Mouse (Mus musculus) CH12.LX (cell line): Measurements from ENCODE around the gene Ablim1.

Experiments
- CTCF ChIP-seq, 2 experiments: IDR thresholded peaks in 1 of 2; conservative IDR thresholded peaks in 1 of 2; 2 replicates each; pipeline ENCODE4 v1.5.1; 2011 to 2012; ENCODE audit warnings: low read depth in 2 of 2, low read length in 2 of 2, improper control_type of control experiment in 1 of 2, inconsistent platforms in 1 of 2, mild to moderate bottlenecking in 1 of 2, moderate library complexity in 1 of 2
- EP300 ChIP-seq: IDR thresholded peaks from 2 replicates; pipeline ENCODE4 v1.6.1; 2011; ENCODE audit warnings: low read length, improper control_type of control experiment
- MAX ChIP-seq: IDR thresholded peaks from 2 replicates; pipeline ENCODE4 v1.6.1; 2011; ENCODE audit warnings: low read length, improper control_type of control experiment
- POLR2A ChIP-seq: IDR thresholded peaks from 2 replicates; pipeline ENCODE4 v1.6.1; 2011; ENCODE audit warnings: low read depth, mild to moderate bottlenecking, improper control_type of control experiment, low read length
- SIN3A ChIP-seq: IDR thresholded peaks from 2 replicates; pipeline ENCODE4 v1.6.1; 2012; ENCODE audit warnings: low read length, improper control_type of control experiment, inconsistent platforms
- SMC3 ChIP-seq: IDR thresholded peaks from 2 replicates; pipeline ENCODE4 v1.6.1; 2011; ENCODE audit warnings: low read depth, low read length, improper control_type of control experiment

DNA sequence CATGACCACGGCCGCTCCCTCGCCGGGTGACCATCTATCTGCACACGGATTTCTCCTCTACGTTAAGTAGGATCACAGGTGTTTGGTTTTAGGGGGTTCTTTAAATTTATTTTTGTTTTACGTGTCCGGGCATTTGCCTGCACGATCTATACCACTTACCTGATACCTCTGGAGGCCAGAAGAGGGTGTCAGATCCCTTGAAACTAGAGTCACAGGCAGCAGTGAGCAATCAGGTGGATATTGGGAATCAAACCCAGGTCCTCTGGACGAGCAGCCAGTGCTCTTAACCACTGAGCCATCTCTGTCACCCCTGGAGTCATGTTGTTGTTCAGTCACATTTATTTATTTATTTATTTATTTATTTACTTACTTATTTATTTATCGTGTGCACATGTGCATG lies 15.6 kb upstream of the Ablim1 start:
- 0 out of 2 replicates have a peak, but pooled peaks have one; percentile 12 for TF ChIP-seq SMC3
- no peak for TF ChIP-seq MAX
- TF ChIP-seq EP300 = no peak
- no peak for TF ChIP-seq SIN3A
- TF ChIP-seq CTCF (conservative IDR thresholded peaks at IDR 0.05 in 1 of 2, IDR thresholded peaks at IDR 0.05 in 1 of 2; ENCODE audit: low read depth in 2 of 2, low read length in 2 of 2) = peak in 1 of 2 experiments; percentile 33; a peak in 2 of 4 replicates
- no peak for TF ChIP-seq POLR2A
